Mouse (Mus musculus): ENCODE data around the gene St6galnac5.

DNA sequence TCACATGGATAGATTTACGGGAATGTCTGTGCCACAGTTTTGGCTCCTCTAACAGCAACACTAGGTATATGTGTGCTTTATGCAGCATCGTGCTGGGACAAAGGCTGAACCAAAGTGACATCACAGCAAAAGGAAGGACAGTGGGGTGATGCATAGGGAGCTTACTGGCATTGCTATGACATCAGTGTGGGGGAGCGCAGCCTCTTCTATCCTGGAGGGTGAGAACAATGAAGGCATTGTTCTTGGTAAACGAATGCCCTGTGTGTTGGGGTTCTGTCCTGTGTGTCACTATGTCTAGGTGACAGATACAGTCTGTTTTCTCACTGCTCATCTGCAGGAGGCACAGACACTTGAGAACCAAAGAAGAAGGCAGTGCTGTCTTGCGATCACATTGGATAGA, 16.9 kb upstream of the St6galnac5 start:
- TF ChIP-seq CTCF (conservative IDR thresholded peaks at IDR 0.05 in 1 of 2, IDR thresholded peaks at IDR 0.05 in 1 of 2; ENCODE audit: low read depth in 2 of 2, low read length in 2 of 2) (no peak), MAFK (IDR thresholded peaks at IDR 0.05; ENCODE audit: insufficient replicate concordance, low read length) (no peak)

Measured in CH12.LX (cell line).